Mouse (Mus musculus): ENCODE measurements around the gene Slc1a5. TPM values are rescaled to one million over a fixed set of nuclear protein-coding genes. Genes with fewer than 3 reads are reported as not detected.

Gene Slc1a5
- polyA plus RNA-seq, 1 experiment, result 35.2 TPM

DNA sequence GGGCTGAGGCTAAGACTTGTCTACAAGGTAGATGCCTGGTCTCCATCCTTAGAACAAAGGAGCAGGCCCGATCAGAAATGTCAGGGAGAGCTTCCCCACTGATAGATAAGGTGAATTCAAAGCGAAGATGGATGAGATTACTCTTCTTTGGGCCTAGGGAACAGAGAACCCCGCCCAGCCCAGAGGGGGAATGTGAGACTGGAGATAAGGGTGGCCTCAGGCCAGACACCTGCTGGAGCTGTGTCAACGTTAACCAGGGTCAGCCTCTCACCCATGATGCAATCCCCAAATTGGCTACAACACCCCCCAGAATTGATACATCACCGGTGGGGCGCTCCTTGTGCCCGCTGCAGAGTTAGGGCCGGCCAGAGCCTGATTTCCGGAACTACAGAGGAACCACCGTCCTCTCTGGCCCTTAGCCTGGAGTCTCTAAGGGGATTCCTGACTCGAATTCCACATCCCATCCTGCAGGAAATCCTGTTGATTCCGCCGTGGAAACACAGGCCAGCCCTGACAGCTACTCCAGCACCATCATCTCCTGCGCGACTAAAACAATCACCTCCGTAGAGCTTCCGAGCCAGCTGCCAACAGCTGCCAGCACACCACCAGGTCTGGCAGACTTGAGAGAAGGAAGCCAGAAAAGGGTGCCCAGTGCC is 25.6 kb upstream of the Slc1a5 start:
- no peaks in the 10 kb centered on the region for H3K9me3 ChIP-seq
- TF ChIP-seq FLI1 (IDR thresholded peaks at IDR 0.05; ENCODE audit: low read length), result no peak
- TF ChIP-seq GATA1 (IDR thresholded peaks at IDR 0.05; ENCODE audit: borderline replicate concordance, low read length), result no peak
- peaks cover 7% of the 10 kb centered on the region for H3K36me3 ChIP-seq (replicated peaks; ENCODE audit: low read length)
- peaks cover 22% of the 10 kb centered on the region for H3K4me1 ChIP-seq
- H3K4me3 ChIP-seq (replicated peaks), result no peak overlapping the region
- H3K27me3 ChIP-seq (replicated peaks), result peaks cover 21% of the 10 kb centered on the region

DNA sequence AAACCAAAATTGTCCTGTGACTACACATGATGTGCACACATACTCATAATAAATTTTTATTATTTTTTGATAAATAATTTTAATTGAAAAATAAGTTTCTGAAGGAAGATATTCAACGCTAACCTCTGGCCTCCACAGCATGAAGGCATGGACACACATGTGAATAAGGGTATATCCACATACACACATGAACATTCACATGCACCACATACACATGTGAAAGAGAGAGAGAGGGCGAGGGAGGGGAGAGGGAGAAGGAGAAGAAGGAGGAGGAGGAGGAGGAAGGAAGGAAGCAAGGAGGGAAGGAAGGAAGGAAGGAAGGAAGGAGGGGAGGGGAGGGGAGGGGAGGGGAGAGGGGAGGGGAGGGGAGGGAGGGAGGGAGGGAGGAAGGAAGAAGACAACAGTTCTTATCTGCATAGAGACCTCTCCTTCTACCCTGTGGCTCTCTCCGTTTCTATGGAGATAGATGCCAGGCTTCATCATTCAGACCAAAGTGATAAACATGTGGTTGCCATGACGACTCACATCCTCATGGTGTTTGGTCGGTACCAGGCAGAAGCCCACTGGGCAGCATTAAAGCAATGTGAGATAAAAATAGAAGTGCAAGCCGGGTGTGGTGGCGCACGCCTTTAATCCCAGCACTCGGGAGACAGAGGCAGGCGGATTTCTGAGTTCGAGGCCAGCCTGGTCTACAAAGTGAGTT is 22.1 kb upstream of the Slc1a5 start:
- H3K27me3 ChIP-seq (replicated peaks), result peaks cover 34% of the 10 kb centered on the region
- TF ChIP-seq FLI1 (IDR thresholded peaks at IDR 0.05; ENCODE audit: low read length), result no peak
- TF ChIP-seq GATA1 (IDR thresholded peaks at IDR 0.05; ENCODE audit: borderline replicate concordance, low read length), result no peak
- H3K36me3 ChIP-seq (replicated peaks; ENCODE audit: low read length), result no peaks in the 10 kb centered on the region
- peaks cover 22% of the 10 kb centered on the region for H3K4me1 ChIP-seq
- H3K9me3 ChIP-seq, result peaks cover 7% of the 10 kb centered on the region
- no peak overlapping the region for H3K4me3 ChIP-seq (replicated peaks)

DNA sequence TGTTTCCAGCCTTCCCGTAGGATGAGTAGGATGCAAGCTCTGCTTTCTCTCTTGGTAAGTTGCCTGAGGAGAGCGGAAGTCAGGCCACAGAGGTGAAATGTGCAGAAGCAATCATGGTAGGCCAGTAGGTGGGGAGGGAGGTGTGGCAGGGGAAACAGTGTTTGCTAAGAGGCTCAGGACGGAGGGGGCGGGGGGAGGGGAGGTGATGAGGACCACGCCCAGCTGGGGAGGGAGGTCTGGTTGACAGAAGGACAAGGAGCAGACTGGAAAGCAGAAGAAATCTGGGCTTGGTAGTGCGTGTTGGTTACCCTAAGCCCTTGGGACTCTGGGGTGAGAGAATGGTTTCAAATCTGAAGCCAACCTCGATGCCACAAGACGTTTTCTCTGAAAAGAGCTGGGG is 20.8 kb upstream of the Slc1a5 start:
- H3K27me3 ChIP-seq (replicated peaks), result peaks cover 33% of the 10 kb centered on the region
- H3K9me3 ChIP-seq, result peaks cover 7% of the 10 kb centered on the region
- H3K36me3 ChIP-seq (replicated peaks; ENCODE audit: low read length), result no peaks in the 10 kb centered on the region
- H3K4me3 ChIP-seq (replicated peaks), result no peak overlapping the region
- TF ChIP-seq FLI1 (IDR thresholded peaks at IDR 0.05; ENCODE audit: low read length), result no peak
- TF ChIP-seq GATA1 (IDR thresholded peaks at IDR 0.05; ENCODE audit: borderline replicate concordance, low read length), result no peak
- peaks cover 22% of the 10 kb centered on the region for H3K4me1 ChIP-seq

DNA sequence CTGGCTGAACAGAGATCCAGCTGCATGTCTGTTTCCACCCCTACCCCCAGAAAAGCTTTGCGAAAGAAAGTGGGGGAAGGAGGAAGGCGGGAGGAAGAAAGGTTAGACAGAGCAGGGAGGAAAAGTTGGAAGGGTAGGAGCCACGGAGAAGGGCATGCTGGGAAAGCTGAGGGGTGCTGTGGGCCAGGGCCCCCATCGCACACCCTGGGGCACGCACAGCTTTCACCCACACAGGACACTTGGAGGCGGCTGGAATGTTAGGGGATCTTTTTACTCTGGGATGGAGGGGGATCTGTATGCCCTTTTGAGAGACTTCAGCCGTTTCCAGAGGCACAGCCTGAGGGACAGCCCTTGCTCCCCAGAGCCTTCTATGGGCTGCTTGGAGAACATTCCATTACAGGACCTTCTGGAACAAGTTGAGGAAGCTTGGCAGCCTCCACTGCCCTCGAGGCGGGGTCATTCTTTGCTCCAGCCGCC is 20.1 kb upstream of the Slc1a5 start:
- TF ChIP-seq FLI1 (IDR thresholded peaks at IDR 0.05; ENCODE audit: low read length) (no peak), GATA1 (IDR thresholded peaks at IDR 0.05; ENCODE audit: borderline replicate concordance, low read length) (no peak)
- Histone ChIP-seq H3K4me3 (replicated peaks) (no peak overlapping the region), H3K9me3 (peaks cover 7% of the 10 kb centered on the region), H3K4me1 (peaks cover 15% of the 10 kb centered on the region), H3K27me3 (replicated peaks) (peaks cover 26% of the 10 kb centered on the region), H3K36me3 (replicated peaks; ENCODE audit: low read length) (no peaks in the 10 kb centered on the region)

DNA sequence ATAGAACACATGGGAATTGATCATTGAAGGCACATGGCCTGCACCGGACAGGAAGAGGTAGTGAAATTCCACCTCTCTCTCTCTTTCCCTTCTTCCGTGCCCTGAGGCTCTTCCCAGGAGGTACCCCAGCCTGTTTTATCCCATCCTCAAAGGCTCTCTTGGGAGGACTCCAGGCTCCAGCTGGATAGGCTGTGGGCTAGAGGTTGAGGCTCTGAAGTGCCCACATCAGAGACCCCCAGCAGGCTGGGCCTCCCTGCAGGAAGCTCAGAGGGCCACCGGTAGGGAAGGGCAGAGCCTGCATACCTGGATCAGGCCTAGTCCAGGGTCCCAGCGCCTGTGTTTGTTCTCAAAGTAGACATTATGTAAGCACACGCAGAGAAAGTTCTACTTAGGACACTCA is 19.5 kb upstream of the Slc1a5 start:
- TF ChIP-seq GATA1 (IDR thresholded peaks at IDR 0.05; ENCODE audit: borderline replicate concordance, low read length) (no peak), FLI1 (IDR thresholded peaks at IDR 0.05; ENCODE audit: low read length) (no peak)
- Histone ChIP-seq H3K4me3 (replicated peaks) (no peak overlapping the region), H3K4me1 (peaks cover 20% of the 10 kb centered on the region), H3K9me3 (peaks cover 7% of the 10 kb centered on the region), H3K36me3 (replicated peaks; ENCODE audit: low read length) (no peaks in the 10 kb centered on the region), H3K27me3 (replicated peaks) (peaks cover 26% of the 10 kb centered on the region)

DNA sequence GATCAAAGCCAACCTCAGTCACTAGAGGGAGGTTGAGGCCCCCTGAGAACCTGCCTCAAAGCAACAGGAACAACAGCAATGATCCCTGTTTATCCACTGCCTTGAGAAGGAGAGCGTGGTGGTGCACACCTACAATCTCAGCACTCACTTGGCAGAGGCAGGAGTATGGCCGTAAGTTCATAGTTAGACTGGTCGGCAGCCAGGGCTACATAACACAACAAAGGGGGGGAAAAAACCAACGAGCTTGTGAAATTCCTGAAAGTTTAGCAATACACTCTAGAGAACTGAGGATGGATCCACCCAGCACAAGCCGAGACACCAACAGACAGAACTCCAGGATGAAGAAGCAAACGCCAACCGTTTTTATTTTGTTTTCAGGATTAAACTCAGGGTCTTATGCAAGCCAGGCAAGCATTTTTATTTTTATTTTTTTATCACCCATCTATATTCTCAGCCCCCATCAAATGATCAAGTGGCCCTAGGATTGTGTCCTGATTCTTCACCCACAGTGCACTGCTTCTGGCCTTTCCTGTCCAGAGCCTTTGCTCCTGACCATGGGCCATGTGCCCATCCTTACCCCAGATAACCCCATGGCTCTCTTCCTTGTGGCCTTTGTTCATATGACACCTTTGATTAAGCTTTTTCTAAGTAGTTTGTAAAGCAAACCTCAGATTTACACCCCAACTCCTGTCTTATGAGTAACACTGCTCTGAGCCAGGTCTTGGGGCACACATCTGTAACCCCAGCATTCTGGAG is 17.5 kb upstream of the Slc1a5 start:
- no peaks in the 10 kb centered on the region for H3K36me3 ChIP-seq (replicated peaks; ENCODE audit: low read length)
- TF ChIP-seq GATA1 (IDR thresholded peaks at IDR 0.05; ENCODE audit: borderline replicate concordance, low read length) (no peak), FLI1 (IDR thresholded peaks at IDR 0.05; ENCODE audit: low read length) (no peak)
- H3K4me3 ChIP-seq (replicated peaks), result no peak overlapping the region
- H3K9me3 ChIP-seq, result peaks cover 7% of the 10 kb centered on the region
- peaks cover 19% of the 10 kb centered on the region for H3K4me1 ChIP-seq
- H3K27me3 ChIP-seq (replicated peaks), result peaks cover 27% of the 10 kb centered on the region

DNA sequence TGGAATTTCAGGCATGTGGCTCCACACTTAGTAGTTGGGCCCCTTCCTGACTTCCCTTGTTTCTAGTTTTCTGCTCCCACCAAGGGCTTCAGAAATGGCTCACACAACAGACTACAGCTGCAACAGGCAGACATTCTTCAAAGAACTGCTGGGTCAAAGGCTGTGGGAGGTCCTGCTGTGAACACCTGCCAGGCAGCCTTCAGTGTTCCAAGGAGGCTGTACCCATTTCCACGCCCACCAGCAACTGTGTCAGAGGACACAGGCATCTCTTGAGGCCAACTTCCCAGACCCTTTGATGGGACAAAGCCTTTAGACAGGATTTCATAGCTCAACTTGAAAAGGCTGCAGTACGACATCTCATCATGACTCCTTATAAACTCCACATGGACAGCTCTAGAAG is 14.7 kb upstream of the Slc1a5 start:
- H3K4me3 ChIP-seq (replicated peaks), result no peak overlapping the region
- H3K36me3 ChIP-seq (replicated peaks; ENCODE audit: low read length), result no peaks in the 10 kb centered on the region
- H3K4me1 ChIP-seq, result peaks cover 9% of the 10 kb centered on the region
- peaks cover 20% of the 10 kb centered on the region for H3K27me3 ChIP-seq (replicated peaks)
- H3K9me3 ChIP-seq, result peaks cover 20% of the 10 kb centered on the region
- TF ChIP-seq FLI1 (IDR thresholded peaks at IDR 0.05; ENCODE audit: low read length), result no peak
- no peak for TF ChIP-seq GATA1 (IDR thresholded peaks at IDR 0.05; ENCODE audit: borderline replicate concordance, low read length)

DNA sequence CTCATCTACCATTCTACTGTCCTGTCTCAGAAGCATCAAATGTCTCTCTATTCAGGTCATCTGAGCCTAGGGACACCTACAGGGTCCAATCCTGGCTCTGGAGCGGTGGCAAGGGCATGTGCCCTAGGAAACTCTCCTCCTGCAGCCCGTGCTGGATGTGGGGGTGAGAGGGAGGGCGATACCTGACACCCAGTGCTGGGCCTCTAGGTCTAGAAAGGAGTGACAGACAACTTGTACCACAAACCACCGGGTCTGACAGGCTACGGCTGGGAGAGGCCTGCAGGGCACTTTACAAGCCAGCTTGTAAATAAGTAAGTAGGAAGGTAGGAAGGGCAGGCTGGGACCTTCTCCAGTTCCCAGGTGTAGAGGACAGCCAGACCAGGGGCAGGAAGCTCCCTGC is 5.3 kb upstream of the Slc1a5 start:
- Histone ChIP-seq H3K27me3 (replicated peaks) (peaks cover 12% of the 10 kb centered on the region), H3K9me3 (peaks cover 11% of the 10 kb centered on the region), H3K4me3 (replicated peaks) (no peak overlapping the region), H3K36me3 (replicated peaks; ENCODE audit: low read length) (no peaks in the 10 kb centered on the region), H3K4me1 (peaks cover 19% of the 10 kb centered on the region)
- TF ChIP-seq GATA1 (IDR thresholded peaks at IDR 0.05; ENCODE audit: borderline replicate concordance, low read length) (no peak), FLI1 (IDR thresholded peaks at IDR 0.05; ENCODE audit: low read length) (no peak)

DNA sequence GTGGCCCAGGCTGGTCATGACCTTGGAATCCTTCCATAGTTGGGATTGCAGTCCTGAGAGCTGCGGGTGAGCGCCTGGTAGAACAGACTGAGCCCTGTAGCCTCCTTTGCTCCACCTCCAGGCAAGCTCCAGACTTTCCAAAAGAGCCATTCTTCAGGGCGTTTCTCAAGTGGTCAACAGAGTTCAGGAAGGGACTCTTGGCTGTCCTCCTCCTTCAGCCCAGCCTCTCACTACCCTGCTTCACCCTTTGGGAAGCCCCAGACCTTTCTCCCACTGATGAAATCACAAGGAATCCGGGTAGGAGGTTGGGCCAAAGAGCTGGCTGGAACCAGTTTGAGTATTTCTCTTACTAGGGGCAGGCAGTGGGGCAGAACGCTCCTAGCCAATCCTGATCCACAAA is 1.1 kb upstream of the Slc1a5 start:
- no peak overlapping the region for H3K4me3 ChIP-seq (replicated peaks)
- peaks cover 58% of the 10 kb centered on the region for H3K4me1 ChIP-seq
- peaks cover 3% of the 10 kb centered on the region for H3K27me3 ChIP-seq (replicated peaks)
- TF ChIP-seq FLI1 (IDR thresholded peaks at IDR 0.05; ENCODE audit: low read length) (no peak), GATA1 (IDR thresholded peaks at IDR 0.05; ENCODE audit: borderline replicate concordance, low read length) (no peak)
- H3K9me3 ChIP-seq, result no peaks in the 10 kb centered on the region
- H3K36me3 ChIP-seq (replicated peaks; ENCODE audit: low read length), result peaks cover 5% of the 10 kb centered on the region

DNA sequence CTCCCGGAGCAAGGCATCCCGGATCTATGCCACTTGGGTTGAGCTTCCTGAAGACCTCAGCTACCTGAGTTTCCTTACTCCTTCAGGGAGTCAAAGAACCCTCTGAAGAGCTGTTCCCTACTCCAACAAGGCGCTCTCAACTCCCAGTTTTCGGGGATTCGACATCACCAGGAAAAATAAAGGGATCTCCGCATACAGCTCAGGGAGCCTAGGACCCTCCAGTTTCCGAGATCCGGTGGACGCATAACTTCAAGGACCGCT is 345 bp downstream of the Slc1a5 start:
- Histone ChIP-seq H3K9me3 (no peaks in the 10 kb centered on the region), H3K36me3 (replicated peaks; ENCODE audit: low read length) (peaks cover 16% of the 10 kb centered on the region), H3K4me3 (replicated peaks) (peak overlapping the region; percentile 98), H3K4me1 (peaks cover 63% of the 10 kb centered on the region), H3K27me3 (replicated peaks) (no peaks in the 10 kb centered on the region)
- TF ChIP-seq FLI1 (IDR thresholded peaks at IDR 0.05; ENCODE audit: low read length), result no peak
- TF ChIP-seq GATA1 (IDR thresholded peaks at IDR 0.05; ENCODE audit: borderline replicate concordance, low read length), result no peak

All from megakaryocyte, embryonic 14.5 days (primary cell).